In the genomic region with DNA sequence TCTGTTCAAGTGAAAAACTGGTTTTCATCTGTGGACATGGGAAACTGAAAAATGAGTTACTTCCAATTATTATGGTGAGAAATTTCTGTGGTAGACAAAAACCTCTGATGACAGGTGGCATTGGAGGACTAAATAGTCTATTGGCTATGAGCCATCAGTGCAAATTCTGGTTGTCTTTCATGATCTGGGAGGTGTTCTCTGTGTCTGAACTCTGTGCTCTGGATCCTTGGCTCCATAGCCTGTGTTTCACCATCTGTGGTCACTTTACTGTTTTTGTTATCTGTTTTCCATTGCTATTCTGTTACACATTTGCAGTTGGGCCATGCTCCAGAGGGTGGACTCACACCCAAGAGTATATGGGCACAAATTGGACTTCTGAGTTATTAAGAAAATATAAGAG, we compare ENCODE assay signal across 16 mouse cellular contexts.
A peak's percentile ranks its signal among the peaks of the same experiment; 100 is the strongest.
DNase-seq lines count a peak whose midpoint lies in the region.
"Had no signal": no experiment of that assay in that cellular context is flagged by ENCODE, and none has a peak within 500 bp of the region (broad histone marks: within the 10 kb centered on the region; RNA-seq: fewer than 3 reads in every experiment).

No protein-coding gene starts in this region.

- no peaks in the 10 kb centered on the region for H3K27me3 ChIP-seq in midbrain, embryonic 10.5 days (ENCODE audit: low read depth, poor library complexity, severe bottlenecking)
- H3K27me3 ChIP-seq: CH12.LX; embryonic facial prominence, embryonic 12.5 days; forebrain, embryonic 15.5 days; heart, embryonic 12.5 days; hindbrain, embryonic 15.5 days had no signal

- no peaks in the 10 kb centered on the region for H3K36me3 ChIP-seq in midbrain, embryonic 10.5 days
- H3K36me3 ChIP-seq: embryonic facial prominence, embryonic 12.5 days; forebrain, embryonic 15.5 days; heart, embryonic 12.5 days; hindbrain, embryonic 10.5 days; hindbrain, embryonic 15.5 days had no signal

- H3K4me3 ChIP-seq in midbrain, embryonic 10.5 days = no peak overlapping the region
- H3K4me3 ChIP-seq: embryonic facial prominence, embryonic 12.5 days; forebrain, embryonic 15.5 days; heart, embryonic 12.5 days; hindbrain, embryonic 10.5 days; hindbrain, embryonic 15.5 days had no signal

- peak; percentile 22 to 28 for DNase-seq in cerebellum, adult 18-20 months
- DNase-seq in cerebellum, postnatal 36 days = no peak
- peak; percentile 77 for DNase-seq in brain, adult 2 months (ENCODE audit: low read depth, low spot score)
- peak; percentile 56 for DNase-seq in cerebellum, adult 9-11 months
- no peak for DNase-seq in frontal cortex, postnatal 10 days (ENCODE audit: low spot score in 2 of 2)
- DNase-seq in midbrain, embryonic 10.5 days (ENCODE audit: low spot score) = no peak
- DNase-seq in lung, adult 18-20 months = no peak
- DNase-seq: adrenal gland, postnatal 10 days; gastrocnemius, postnatal 14 days; kidney, adult 2 months had no signal

- no peak overlapping the region for H3K27ac ChIP-seq in midbrain, embryonic 10.5 days (replicated peaks)
- H3K27ac ChIP-seq: embryonic facial prominence, embryonic 12.5 days; forebrain, embryonic 15.5 days; hindbrain, embryonic 10.5 days; hindbrain, embryonic 15.5 days had no signal

- H3K4me1 ChIP-seq in midbrain, embryonic 10.5 days = peaks cover 21% of the 10 kb centered on the region
- H3K4me1 ChIP-seq: heart, embryonic 12.5 days had no signal

- H3K9me3 ChIP-seq in midbrain, embryonic 10.5 days (replicated peaks) = no peaks in the 10 kb centered on the region
- H3K9me3 ChIP-seq: embryonic facial prominence, embryonic 12.5 days; forebrain, embryonic 15.5 days; heart, embryonic 12.5 days; hindbrain, embryonic 10.5 days; hindbrain, embryonic 15.5 days had no signal

Comparison
In these comparisons a context has a peak if more than half of its experiments do, and no peak if none do; other contexts are left out.
1. DNase-seq: peak in cerebellum, adult 18-20 months (2 of 2), brain, adult 2 months (single experiment) and cerebellum, adult 9-11 months (single experiment); none in cerebellum, postnatal 36 days (0 of 2), frontal cortex, postnatal 10 days (0 of 2), midbrain, embryonic 10.5 days (single experiment) and lung, adult 18-20 months (0 of 2).